Mouse (Mus musculus) bone marrow, adult 2 months (tissue): ENCODE data around the gene Gabrb1.

Source experiments
- CTCF ChIP-seq: fragments of 200-500 bp; IDR thresholded peaks from 2 replicates; pipeline ENCODE4 v1.5.1; 2011; ENCODE audit warnings: low read length, control low read depth; ENCODE audit not compliant: control insufficient read depth, insufficient read depth
- POLR2A ChIP-seq: fragments of 200-500 bp; IDR thresholded peaks from 2 replicates; pipeline ENCODE4 v1.6.1; 2011; ENCODE audit warnings: low read depth, mild to moderate bottlenecking, control low read depth, low read length, borderline replicate concordance; ENCODE audit not compliant: control insufficient read depth

DNA sequence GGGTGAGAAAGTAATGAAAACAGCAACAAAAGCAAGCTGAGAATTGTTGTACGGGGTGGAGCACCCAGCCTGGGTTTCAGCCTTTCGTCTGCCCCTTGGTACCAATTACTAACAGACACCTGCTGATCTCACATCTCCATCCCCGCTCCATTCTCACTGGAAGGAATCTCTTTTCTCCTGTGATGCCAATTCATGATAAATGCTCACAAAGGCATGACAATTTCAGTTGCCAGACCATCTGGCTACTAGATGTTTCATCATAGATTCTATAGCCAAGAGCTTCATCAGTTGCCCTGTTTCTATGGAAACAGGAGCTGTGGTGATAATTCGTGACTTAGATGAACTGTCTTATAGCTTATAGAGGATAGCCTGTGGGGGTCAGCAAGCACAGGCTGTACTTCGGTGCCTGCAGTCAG, 329.1 kb downstream of the Gabrb1 start:
- TF ChIP-seq POLR2A (no peak), CTCF (no peak)
